26 mouse cellular contexts compared by ENCODE assay signal in the genomic region with DNA sequence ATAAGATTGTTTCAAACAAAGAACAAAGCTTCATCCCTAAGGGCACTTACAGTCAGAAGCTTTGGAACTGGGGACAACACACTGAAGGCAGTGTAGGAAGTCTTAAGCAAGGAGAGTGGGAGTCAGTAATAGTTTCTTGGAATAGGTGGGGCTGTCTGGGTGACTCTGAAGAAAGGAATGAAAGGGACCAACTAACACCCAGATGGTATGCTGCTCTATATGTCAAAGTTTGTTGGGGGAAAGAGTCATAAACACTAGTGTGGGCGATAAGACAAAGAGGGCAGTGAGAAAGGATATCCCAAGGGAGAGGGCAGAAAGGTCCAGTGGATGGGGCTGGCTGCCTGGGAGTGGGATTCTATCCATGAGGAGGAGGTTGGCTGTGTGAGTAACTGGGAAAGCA. TPM values are rescaled to one million over a fixed set of nuclear protein-coding genes. Genes with fewer than 3 reads are reported as not detected.
"Had no signal": no experiment of that assay in that cellular context is flagged by ENCODE, and none has a peak within 500 bp of the region (broad histone marks: within the 10 kb centered on the region; RNA-seq: fewer than 3 reads in every experiment).

No protein-coding gene starts in this region.

- H3K4me2 ChIP-seq: limb, embryonic 13.5 days; liver, embryonic 12.5 days; liver, embryonic 15.5 days; lung, embryonic 15.5 days; midbrain, embryonic 13.5 days; neural tube, embryonic 12.5 days; neural tube, embryonic 15.5 days; stomach, embryonic 15.5 days had no signal

- H3K9ac ChIP-seq: limb, embryonic 13.5 days; liver, embryonic 12.5 days; liver, embryonic 15.5 days; lung, embryonic 15.5 days; midbrain, embryonic 13.5 days; neural tube, embryonic 12.5 days; neural tube, embryonic 15.5 days; stomach, embryonic 15.5 days had no signal

- H3K27ac ChIP-seq: limb, embryonic 10.5 days; limb, embryonic 13.5 days; liver, embryonic 12.5 days; liver, embryonic 15.5 days; lung, embryonic 15.5 days; midbrain, embryonic 10.5 days; midbrain, embryonic 13.5 days; neural tube, embryonic 12.5 days; neural tube, embryonic 15.5 days; stomach, embryonic 15.5 days had no signal

- ATAC-seq: liver, embryonic 12.5 days; midbrain, embryonic 13.5 days; midbrain, embryonic 16.5 days had no signal

- H3K4me3 ChIP-seq: limb, embryonic 10.5 days; limb, embryonic 13.5 days; liver, embryonic 12.5 days; liver, embryonic 15.5 days; lung, embryonic 15.5 days; megakaryocyte, embryonic 14.5 days; midbrain, embryonic 10.5 days; midbrain, embryonic 13.5 days; neural tube, embryonic 12.5 days; neural tube, embryonic 15.5 days; stomach, embryonic 15.5 days had no signal

- H3K4me1 ChIP-seq: liver, embryonic 12.5 days; liver, embryonic 15.5 days; lung, embryonic 15.5 days; midbrain, embryonic 13.5 days; neural tube, embryonic 12.5 days; neural tube, embryonic 15.5 days; stomach, embryonic 15.5 days had no signal

- H3K36me3 ChIP-seq: limb, embryonic 10.5 days; limb, embryonic 13.5 days; liver, embryonic 12.5 days; liver, embryonic 15.5 days; lung, embryonic 15.5 days; midbrain, embryonic 10.5 days; midbrain, embryonic 13.5 days; neural tube, embryonic 12.5 days; neural tube, embryonic 15.5 days; stomach, embryonic 15.5 days had no signal

- H3K9me3 ChIP-seq: limb, embryonic 10.5 days; limb, embryonic 13.5 days; liver, embryonic 12.5 days; liver, embryonic 15.5 days; lung, embryonic 15.5 days; megakaryocyte, embryonic 14.5 days; midbrain, embryonic 10.5 days; midbrain, embryonic 13.5 days; neural tube, embryonic 12.5 days; neural tube, embryonic 15.5 days; stomach, embryonic 15.5 days had no signal

- H3K27me3 ChIP-seq: limb, embryonic 13.5 days; liver, embryonic 12.5 days; liver, embryonic 15.5 days; lung, embryonic 15.5 days; megakaryocyte, embryonic 14.5 days; midbrain, embryonic 13.5 days; neural tube, embryonic 12.5 days; neural tube, embryonic 15.5 days; stomach, embryonic 15.5 days had no signal

- DNase-seq: kidney, adult 9 months; kidney, postnatal 14 days; kidney, postnatal 4 days; layer of hippocampus, adult 9-11 months; liver; lung, adult 18-20 months; lung, postnatal 10 days; lung, postnatal 36 days; right cerebral cortex, adult 18-20 months; right cerebral cortex, postnatal 14 days; right cerebral cortex, postnatal 4 days; spleen, adult 18-20 months; thymus, adult 18-20 months; thymus, postnatal 36 days had no signal

RNA-seq across cellular contexts. Expression of a gene that starts 20.3 kb away (rescaled TPM):
- polyA plus RNA-seq: midbrain, embryonic 10.5 days had no signal
